Mouse (Mus musculus) thymus, postnatal 0 days (tissue): ENCODE measurements around the gene Hoxd1. TPM values are rescaled to one million over a fixed set of nuclear protein-coding genes. Genes with fewer than 3 reads are reported as not detected.

Experiments
- DNase-seq: peaks from one replicate; pipeline ENCODE4 v3.0.0-alpha.2; 2015; ENCODE audit warnings: low spot score
- polyA plus RNA-seq: library from polyadenylated mRNA; unstranded; fragments of >200 nt; fragmentation: Nextera tagmentation; extraction: Ambion mirVana; gene quantifications from 2 replicates; pipeline ENCODE4 v1.2.1, GENCODE M21; 2015

The Hoxd1 gene
- polyA plus RNA-seq: not detected in 2 replicates

GRCm38 (mm10) chr2:74762522-74763244, at the start of gene Hoxd1:
Gene Hoxd1 (plus strand): TSS chr2:74762980.
- no peak for DNase-seq

- no peak for DNase-seq
Observed at GRCm38 (mm10) chr2:74713239-74714150, 49.3 kb upstream of the Hoxd1 start.

GRCm38 (mm10) chr2:74714156-74714789, 48.5 kb upstream of the Hoxd1 start:
- no peak for DNase-seq

- no peak for DNase-seq
Observed at GRCm38 (mm10) chr2:74714881-74715280, 47.9 kb upstream of the Hoxd1 start.

GRCm38 (mm10) chr2:74715504-74716241, 47.1 kb upstream of the Hoxd1 start:
- peak; percentile 87 for DNase-seq

GRCm38 (mm10) chr2:74720384-74720783, 42.4 kb upstream of the Hoxd1 start:
- no peak for DNase-seq

- no peak for DNase-seq
Observed at GRCm38 (mm10) chr2:74720955-74721491, 41.8 kb upstream of the Hoxd1 start.

GRCm38 (mm10) chr2:74721882-74722281, 40.9 kb upstream of the Hoxd1 start:
- no peak for DNase-seq

GRCm38 (mm10) chr2:74722949-74723348, 39.8 kb upstream of the Hoxd1 start:
- no peak for DNase-seq

- no peak for DNase-seq
Observed at GRCm38 (mm10) chr2:74724244-74725015, 38.4 kb upstream of the Hoxd1 start.

- DNase-seq: no peak
Observed at GRCm38 (mm10) chr2:74725171-74725570, 37.6 kb upstream of the Hoxd1 start.

- DNase-seq: no peak
Observed at GRCm38 (mm10) chr2:74726551-74726950, 36.2 kb upstream of the Hoxd1 start, which contains the start of gene Gm28230. Gene Gm28230 (plus strand): TSS chr2:74726728.

- DNase-seq: no peak
Observed at GRCm38 (mm10) chr2:74726973-74727639, 35.7 kb upstream of the Hoxd1 start.

GRCm38 (mm10) chr2:74727640-74728302, 35.0 kb upstream of the Hoxd1 start:
- no peak for DNase-seq

- no peak for DNase-seq
Observed at GRCm38 (mm10) chr2:74728303-74728680, 34.5 kb upstream of the Hoxd1 start.

GRCm38 (mm10) chr2:74730331-74730730, 32.4 kb upstream of the Hoxd1 start:
- no peak for DNase-seq

- no peak for DNase-seq
Observed at GRCm38 (mm10) chr2:74731055-74731454, 31.7 kb upstream of the Hoxd1 start.

GRCm38 (mm10) chr2:74731799-74732512, 30.8 kb upstream of the Hoxd1 start:
- no peak for DNase-seq
